Mouse (Mus musculus) lung, postnatal 0 days (tissue): Measurements from ENCODE around the gene Swsap1. TPM values are rescaled to one million over a fixed set of nuclear protein-coding genes. Genes with fewer than 3 reads are reported as not detected.

Experiments used
- ATAC-seq: fragments of 200-750 bp; cut with Nextera tagmentation; 2 replicates; pipeline ENCODE4 v1.8.0; 2017; ENCODE audit warnings: moderate library complexity
- DNase-seq: peaks from one replicate; pipeline ENCODE4 v3.0.0-alpha.2; 2016; ENCODE audit warnings: low spot score
- H3K27ac ChIP-seq: fragments of 300-500 bp; sonication (generic); 2 replicates; pipeline ENCODE4 v1.5.1; 2014; ENCODE audit warnings: antibody characterized with exemption, mild to moderate bottlenecking, low read length, mixed read lengths
- H3K27me3 ChIP-seq: fragments of 300-500 bp; sonication (generic); replicated peaks from 2 replicates; pipeline ENCODE4 v1.6.1; 2014; ENCODE audit warnings: low read length, mixed read lengths; ENCODE audit not compliant: insufficient read depth
- H3K36me3 ChIP-seq: fragments of 300-500 bp; sonication (generic); 2 replicates; pipeline ENCODE4 v1.6.1; 2014; ENCODE audit warnings: low read length, mixed read lengths; ENCODE audit not compliant: insufficient read depth
- H3K4me1 ChIP-seq: fragments of 300-500 bp; sonication (generic); 2 replicates; pipeline ENCODE4 v1.6.1; 2014; ENCODE audit warnings: antibody characterized with exemption, low read depth, low read length, mixed read lengths; ENCODE audit not compliant: insufficient read depth
- H3K4me2 ChIP-seq: fragments of 300-500 bp; sonication (generic); replicated peaks from 2 replicates; pipeline ENCODE4 v1.6.1; 2014; ENCODE audit warnings: low read depth, mild to moderate bottlenecking, low read length, moderate library complexity, mixed read lengths
- H3K4me3 ChIP-seq: fragments of 300-500 bp; sonication (generic); 2 replicates; pipeline ENCODE4 v1.5.1; 2014; ENCODE audit warnings: low read depth, low read length
- H3K9ac ChIP-seq: fragments of 300-500 bp; sonication (generic); replicated peaks from 2 replicates; pipeline ENCODE4 v1.6.1; 2014; ENCODE audit warnings: low read depth, mild to moderate bottlenecking
- H3K9me3 ChIP-seq: fragments of 300-500 bp; sonication (generic); 2 replicates; pipeline ENCODE4 v1.6.1; 2016; ENCODE audit warnings: low read length, mixed read lengths
- CTCF ChIP-seq: IDR thresholded peaks from 2 replicates; pipeline ENCODE4 v1.5.1; 2016; ENCODE audit warnings: antibody characterized with exemption, mild to moderate bottlenecking
- EP300 ChIP-seq: IDR thresholded peaks from 2 replicates; pipeline ENCODE4 v1.6.1; 2016; ENCODE audit warnings: antibody characterized with exemption, mild to moderate bottlenecking, control low read depth
- WGBS: fragments of 180-500 bp; shearing (Covaris S2); extraction: QIAGEN DNeasy Blood & Tissue Kit; methylation state at CpG from one replicate; pipeline ENCODE4 v1.1.7; 2014; 5-methylcytosine and 5-hydroxymethylcytosine counted together
- polyA plus RNA-seq: library from polyadenylated mRNA; unstranded; fragments of >200 nt; fragmentation: Nextera tagmentation; extraction: Ambion mirVana; gene quantifications from 2 replicates; pipeline ENCODE4 v1.2.1, GENCODE M21; 2015

The Swsap1 gene
- polyA plus RNA-seq, 1 experiment from 2014 or later = 5.7 TPM

DNA sequence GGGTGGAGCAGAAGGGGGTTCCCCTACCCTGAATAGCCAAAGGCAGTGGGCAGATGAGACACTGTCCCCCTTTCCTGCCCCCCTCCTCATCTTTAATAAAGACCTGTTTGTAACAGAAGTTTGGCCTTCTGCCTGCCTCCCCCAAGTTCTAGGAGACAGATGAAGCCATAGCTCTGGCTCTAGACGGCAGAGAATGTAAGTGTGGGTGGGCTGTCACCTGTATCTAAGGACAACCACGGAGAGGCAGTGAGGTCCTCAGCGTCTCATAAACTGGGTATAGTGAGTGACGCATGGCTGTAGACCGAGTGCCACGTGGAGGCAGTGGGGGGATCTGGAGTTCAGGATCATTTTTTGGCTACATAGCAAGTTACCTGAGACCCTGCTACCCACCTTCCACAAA, 6.8 kb upstream of the Swsap1 start:
- Histone ChIP-seq H3K9me3 (no peaks in the 10 kb centered on the region), H3K4me3 (no peak overlapping the region), H3K4me1 (no peaks in the 10 kb centered on the region), H3K9ac (no peak overlapping the region), H3K27me3 (no peaks in the 10 kb centered on the region), H3K27ac (no peak overlapping the region), H3K36me3 (no peaks in the 10 kb centered on the region), H3K4me2 (no peak overlapping the region)
- ATAC-seq = no peak
- DNase-seq = no peak
- TF ChIP-seq EP300 (no peak), CTCF (no peak)
- WGBS = 56% methylated on average over 6 of the region's 6 CpGs

DNA sequence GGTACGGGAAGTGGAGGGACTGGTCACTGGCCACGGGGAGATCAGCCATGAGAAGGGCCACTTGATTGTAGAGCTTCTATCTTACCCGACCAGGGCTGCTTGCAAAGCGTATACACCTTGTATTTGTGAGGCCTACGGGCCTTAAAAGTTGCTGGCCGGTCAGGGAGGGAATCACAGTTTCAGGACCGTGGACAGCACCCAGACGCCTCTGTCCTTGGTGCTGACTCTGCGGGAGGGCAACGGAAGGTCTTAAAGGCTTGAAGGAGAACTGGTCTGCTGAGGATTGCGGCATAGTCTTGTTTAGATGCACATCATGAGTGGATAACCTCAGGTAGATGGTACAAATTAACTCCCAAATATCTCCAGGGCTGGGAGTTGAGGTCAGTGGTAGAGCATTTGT, 5.2 kb upstream of the Swsap1 start:
- peak; percentile 53 for DNase-seq
- no peaks in the 10 kb centered on the region for H3K27me3 ChIP-seq
- no peak overlapping the region for H3K4me3 ChIP-seq
- ATAC-seq = 0 out of 2 replicates have a peak, but pooled peaks have one; percentile 18
- no peak overlapping the region for H3K27ac ChIP-seq
- no peaks in the 10 kb centered on the region for H3K9me3 ChIP-seq
- H3K4me1 ChIP-seq = no peaks in the 10 kb centered on the region
- H3K9ac ChIP-seq = no peak overlapping the region
- 14% methylated on average over 11 of the region's 11 CpGs for WGBS
- no peak overlapping the region for H3K4me2 ChIP-seq
- H3K36me3 ChIP-seq = no peaks in the 10 kb centered on the region
- TF ChIP-seq EP300 (no peak), CTCF (peak; percentile 6; the same call in 1 of the 2 replicates)

DNA sequence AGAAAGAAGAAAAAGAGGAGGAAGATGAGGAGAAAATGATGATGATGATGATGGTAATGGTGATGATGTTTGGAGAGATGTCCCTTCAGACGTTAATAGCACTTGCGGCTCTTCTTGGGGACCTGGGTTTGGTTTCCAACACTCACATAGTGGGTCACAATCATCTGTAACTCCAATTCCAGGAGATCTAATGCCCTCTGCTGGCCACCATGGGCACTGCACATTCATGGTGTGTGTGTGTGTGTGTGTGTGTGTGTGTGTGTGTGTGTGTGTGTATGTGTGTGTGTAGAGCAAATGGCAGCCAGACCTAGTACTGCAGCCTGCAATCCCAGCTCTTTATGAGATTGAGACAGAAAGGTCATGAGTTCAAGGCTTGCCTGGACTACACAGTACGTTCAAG, 3.6 kb upstream of the Swsap1 start:
- TF ChIP-seq EP300 (no peak), CTCF (peak; percentile 61)
- DNase-seq = no peak
- Histone ChIP-seq H3K27me3 (no peaks in the 10 kb centered on the region), H3K4me1 (peaks cover 4% of the 10 kb centered on the region; the same call in 1 of the 2 replicates), H3K4me3 (no peak overlapping the region), H3K9ac (no peak overlapping the region), H3K4me2 (no peak overlapping the region), H3K9me3 (no peaks in the 10 kb centered on the region), H3K36me3 (no peaks in the 10 kb centered on the region), H3K27ac (no peak overlapping the region)
- WGBS = 78% methylated on average over 3 of the region's 3 CpGs
- no peak for ATAC-seq

- no peak overlapping the region for H3K4me2 ChIP-seq
- DNase-seq (no peak), ATAC-seq (no peak)
- TF ChIP-seq CTCF (no peak), EP300 (no peak)
- no peak overlapping the region for H3K9ac ChIP-seq
- no peaks in the 10 kb centered on the region for H3K36me3 ChIP-seq
- H3K9me3 ChIP-seq = no peaks in the 10 kb centered on the region
- no peak overlapping the region for H3K27ac ChIP-seq
- H3K4me3 ChIP-seq = no peak overlapping the region
- no peaks in the 10 kb centered on the region for H3K27me3 ChIP-seq
- peaks cover 4% of the 10 kb centered on the region; the same call in 1 of the 2 replicates for H3K4me1 ChIP-seq
- 11% methylated on average over 3 of the region's 3 CpGs for WGBS
Observed at GRCm38 (mm10) chr9:21953600-21953999, 2.0 kb upstream of the Swsap1 start.

- Histone ChIP-seq H3K27me3 (no peaks in the 10 kb centered on the region), H3K4me3 (no peak overlapping the region), H3K27ac (no peak overlapping the region), H3K9ac (no peak overlapping the region), H3K4me1 (peaks cover 4% of the 10 kb centered on the region; the same call in 1 of the 2 replicates), H3K36me3 (no peaks in the 10 kb centered on the region), H3K9me3 (no peaks in the 10 kb centered on the region), H3K4me2 (no peak overlapping the region)
- no peak for ATAC-seq
- WGBS = 71% methylated on average over 3 of the region's 3 CpGs
- no peak for DNase-seq
- no peak for TF ChIP-seq CTCF
- no peak for TF ChIP-seq EP300
Observed at GRCm38 (mm10) chr9:21954635-21955034, 920 bp upstream of the Swsap1 start.

DNA sequence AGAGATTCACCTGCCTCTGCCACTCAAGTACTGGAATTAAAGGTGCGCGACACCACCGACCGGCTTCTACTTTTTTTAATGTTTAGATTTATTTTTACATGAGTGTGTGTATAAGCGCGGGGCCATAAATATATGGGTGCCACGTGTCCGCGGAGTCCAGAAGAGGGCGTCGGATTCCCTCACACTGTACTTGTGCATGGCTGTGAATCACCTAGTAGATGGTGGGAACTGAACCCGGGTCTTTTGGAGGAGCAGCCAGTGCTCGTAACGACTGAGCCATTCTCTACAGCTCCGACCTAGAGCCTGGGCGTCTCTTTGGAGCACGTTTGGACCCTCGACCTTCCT, 358 bp upstream of the Swsap1 start:
- Histone ChIP-seq H3K27ac (peak overlapping the region; percentile 94), H3K4me2 (peak overlapping the region; percentile 63), H3K9me3 (no peaks in the 10 kb centered on the region), H3K36me3 (no peaks in the 10 kb centered on the region), H3K4me3 (peak overlapping the region; percentile 73), H3K4me1 (peaks cover 5% of the 10 kb centered on the region; the same call in 1 of the 2 replicates), H3K9ac (no peak overlapping the region), H3K27me3 (no peaks in the 10 kb centered on the region)
- no peak for DNase-seq
- TF ChIP-seq CTCF = peak; percentile 61
- TF ChIP-seq EP300 = no peak
- ATAC-seq = peak; percentile 63
- 1% methylated on average over 18 of the region's 18 CpGs for WGBS

- WGBS = 80% methylated on average over 5 of the region's 5 CpGs
- Histone ChIP-seq H3K27me3 (0 out of 2 replicates have a peak, but pooled peaks cover 7% of the 10 kb centered on the region), H3K9me3 (no peaks in the 10 kb centered on the region), H3K4me2 (no peak overlapping the region), H3K9ac (no peak overlapping the region), H3K36me3 (no peaks in the 10 kb centered on the region), H3K4me1 (peaks cover 28% of the 10 kb centered on the region), H3K27ac (no peak overlapping the region), H3K4me3 (no peak overlapping the region)
- TF ChIP-seq EP300 = no peak
- no peak for TF ChIP-seq CTCF
- no peak for DNase-seq
- no peak for ATAC-seq
Observed at GRCm38 (mm10) chr9:21958372-21958771, 2.8 kb downstream of the Swsap1 start.
